Mouse (Mus musculus) mouse embryonic stem cell (cell line): ENCODE data around the gene Ssxb9.
"Not testable (repeated sequence)": the region's sequence is repeated elsewhere in the genome, so short reads cannot be mapped to it uniquely, and the experiment has no call there.

Source experiments
- in situ Hi-C, 2 experiments: fragments of 300-500 bp; cut with MboI; formaldehyde crosslinking; loops; 1 replicate in 1 of 2; 3 replicates in 1 of 2; pipeline ENCODE4 v1.14.3; 2019 to 2020; ENCODE audit warnings: low sequenced_read_pairs in 2 of 2, low pct_unique_long_range_greater_than_20kb in 1 of 2, mixed read lengths in 1 of 2; ENCODE audit not compliant: unreplicated experiment in 1 of 2

Gene Ssxb9

GRCm38 (mm10) chrX:8366678-8367077 is at the start of gene Ssxb9:
TSS of gene Ssxb9 (plus strand) at chrX:8366978.
- in situ Hi-C loops = not testable (repeated sequence)

GRCm38 (mm10) chrX:8327124-8327523 is 39.7 kb upstream of the Ssxb9 start, which contains the start of gene Ssxb10:
TSS of gene Ssxb10 (plus strand) at chrX:8327424.
- in situ Hi-C loops = no loop called here

- in situ Hi-C loops = not testable (repeated sequence)
These were observed 46.2 kb downstream of the Ssxb9 start, which contains the start of gene Ssxb1 for GRCm38 (mm10) chrX:8413005-8413404. TSS of gene Ssxb1 (plus strand) at chrX:8413305.
